Mouse (Mus musculus) myocyte (in vitro differentiated cells): ENCODE measurements at regions not wholly inside any gene's neighbourhood (a gene's known extent, or its start where the extent isn't known, plus 50 kb on each side); places are given as distances from the start of the nearest gene placed in this dataset.

Experiments used
- H3K27me3 ChIP-seq: one replicate; pipeline ENCODE4 v1.6.1; 2011; ENCODE audit not compliant: control insufficient read depth, insufficient read depth, insufficient read length
- H3K36me3 ChIP-seq: one replicate; pipeline ENCODE4 v1.6.1; 2011; ENCODE audit not compliant: control insufficient read depth, insufficient read depth
- H3K4me2 ChIP-seq: one replicate; pipeline ENCODE4 v1.6.1; 2011; ENCODE audit warnings: low read depth, control low read depth
- H3K4me3 ChIP-seq: one replicate; pipeline ENCODE4 v1.5.1; 2011; ENCODE audit warnings: mild to moderate bottlenecking, control low read depth, moderate library complexity
- H3K79me2 ChIP-seq: one replicate; pipeline ENCODE4 v1.6.1; 2011; ENCODE audit not compliant: control insufficient read depth, insufficient read depth
- H3ac ChIP-seq: one replicate; pipeline ENCODE4 v1.6.1; 2011; ENCODE audit not compliant: control insufficient read depth, insufficient read length
- CEBPB ChIP-seq: IDR thresholded peaks from 2 replicates; pipeline ENCODE4 v1.6.1; 2011; ENCODE audit warnings: mild to moderate bottlenecking, moderate library complexity; ENCODE audit not compliant: poor library complexity, insufficient read depth, severe bottlenecking
- E2F4 ChIP-seq: IDR thresholded peaks from one replicate; pipeline ENCODE4 v1.6.1; 2011; ENCODE audit warnings: mild to moderate bottlenecking, control low read depth, moderate library complexity; ENCODE audit not compliant: insufficient read depth
- MAX ChIP-seq: IDR thresholded peaks from one replicate; pipeline ENCODE4 v1.6.1; 2011; ENCODE audit warnings: low read depth, mild to moderate bottlenecking, control low read depth
- MYOD1 ChIP-seq, 3 experiments: IDR thresholded peaks; one replicate each; pipeline ENCODE4 v1.6.1; 2011; ENCODE audit warnings: control low read depth in 2 of 3, low read depth in 2 of 3, mild to moderate bottlenecking in 2 of 3, moderate library complexity in 1 of 3; ENCODE audit not compliant: insufficient read length in 2 of 3, control insufficient read depth in 1 of 3
- MYOG ChIP-seq, 3 experiments: IDR thresholded peaks; one replicate each; pipeline ENCODE4 v1.6.1; 2011; ENCODE audit warnings: control low read depth in 2 of 3, low read depth in 2 of 3, mild to moderate bottlenecking in 2 of 3; ENCODE audit not compliant: insufficient read length in 2 of 3, control insufficient read depth in 1 of 3, insufficient read depth in 1 of 3
- POLR2A ChIP-seq: IDR thresholded peaks from one replicate; pipeline ENCODE4 v1.6.1; 2011; ENCODE audit warnings: low read depth, mild to moderate bottlenecking, control low read depth, moderate library complexity; ENCODE audit not compliant: insufficient read length
- POLR2AphosphoS2 ChIP-seq: IDR thresholded peaks from one replicate; pipeline ENCODE4 v1.6.1; 2011; ENCODE audit warnings: low read depth, control low read depth; ENCODE audit not compliant: insufficient read length
- REST ChIP-seq: IDR thresholded peaks from one replicate; pipeline ENCODE4 v1.6.1; 2011; ENCODE audit warnings: mild to moderate bottlenecking, control low read depth, moderate library complexity; ENCODE audit not compliant: insufficient read depth, insufficient read length
- SRF ChIP-seq: IDR thresholded peaks from one replicate; pipeline ENCODE4 v1.6.1; 2011; ENCODE audit warnings: low read depth; ENCODE audit not compliant: control insufficient read depth, insufficient read length
- TCF12 ChIP-seq: IDR thresholded peaks from one replicate; pipeline ENCODE4 v1.6.1; 2011; ENCODE audit warnings: mild to moderate bottlenecking, control low read depth; ENCODE audit not compliant: poor library complexity, insufficient read depth, severe bottlenecking
- TCF3 ChIP-seq: IDR thresholded peaks from one replicate; pipeline ENCODE4 v1.6.1; 2011; ENCODE audit warnings: low read depth, control low read depth; ENCODE audit not compliant: insufficient read length
- USF1 ChIP-seq: IDR thresholded peaks from one replicate; pipeline ENCODE4 v1.6.1; 2011; ENCODE audit warnings: low read depth, mild to moderate bottlenecking, control low read depth, moderate library complexity

DNA sequence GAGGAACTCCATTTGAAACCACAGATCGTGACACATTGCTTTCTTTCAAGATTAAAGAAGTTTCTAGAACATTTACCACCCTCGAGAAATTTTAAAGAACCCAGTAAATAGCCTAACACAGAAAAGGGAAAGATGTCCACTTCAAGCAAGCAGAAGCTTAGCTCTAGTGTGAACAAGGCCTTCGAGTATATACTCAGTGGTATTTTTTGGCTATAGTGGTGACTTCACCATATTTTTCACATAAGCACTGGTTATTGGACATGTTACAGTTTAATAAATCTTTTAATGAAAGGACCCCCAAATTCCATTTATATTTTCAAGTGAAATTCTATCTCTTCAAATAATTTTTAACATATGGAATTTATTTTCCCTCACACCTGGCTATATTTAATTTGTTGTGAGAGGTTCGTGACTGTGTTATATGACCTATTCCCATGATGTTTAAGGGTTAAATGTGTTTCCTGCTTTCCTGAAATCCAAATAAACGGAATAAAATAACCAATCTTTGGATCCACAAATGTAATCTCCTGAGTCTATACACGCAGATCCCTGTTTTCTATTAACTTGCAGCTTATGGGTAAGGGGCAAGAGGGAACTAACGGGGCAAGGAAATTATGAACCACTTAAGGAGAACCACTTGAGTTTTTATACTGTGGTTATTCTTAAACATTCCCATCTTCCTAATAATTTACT lies 60.6 kb upstream of the Tas2r134 start:
- no peaks in the 10 kb centered on the region for H3K79me2 ChIP-seq
- no peaks in the 10 kb centered on the region for H3K36me3 ChIP-seq
- H3ac ChIP-seq = no peak overlapping the region
- no peaks in the 10 kb centered on the region for H3K27me3 ChIP-seq
- H3K4me3 ChIP-seq = no peak overlapping the region
- H3K4me2 ChIP-seq = no peak overlapping the region
- TF ChIP-seq TCF3 = no peak
- no peak for TF ChIP-seq MAX
- TF ChIP-seq E2F4 = no peak
- no peak for TF ChIP-seq SRF
- TF ChIP-seq CEBPB = no peak

DNA sequence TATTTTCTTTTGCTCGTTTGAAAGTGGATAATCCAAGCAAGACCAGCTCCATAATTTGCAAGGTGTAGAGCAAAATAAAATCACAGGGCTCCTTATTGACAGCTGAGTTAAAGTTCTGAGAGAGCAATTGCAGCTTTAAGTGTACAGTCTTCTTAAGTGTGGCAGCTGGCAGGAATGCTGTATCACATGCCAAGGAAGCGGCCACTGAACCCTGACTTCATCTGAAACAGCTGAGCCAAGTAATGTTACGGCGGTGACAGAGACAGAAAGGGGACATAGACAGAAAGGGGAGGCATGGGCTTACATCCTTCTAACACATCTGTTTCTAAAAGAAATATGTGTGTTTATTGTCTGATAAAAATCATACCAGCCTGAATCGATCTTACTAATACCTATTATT lies 63.4 kb upstream of the Tas2r134 start:
- Histone ChIP-seq H3K4me2 (no peak overlapping the region), H3ac (no peak overlapping the region), H3K79me2 (no peaks in the 10 kb centered on the region), H3K4me3 (no peak overlapping the region), H3K27me3 (no peaks in the 10 kb centered on the region), H3K36me3 (no peaks in the 10 kb centered on the region)
- no peak for TF ChIP-seq USF1
- no peak for TF ChIP-seq TCF3
- no peak for TF ChIP-seq REST
- TF ChIP-seq MAX = no peak
- TF ChIP-seq MYOG (IDR thresholded peaks at IDR 0.05; ENCODE audit: control insufficient read depth in 1 of 3, insufficient read depth in 1 of 3, insufficient read length in 2 of 3, low read depth in 2 of 3) = no peak

DNA sequence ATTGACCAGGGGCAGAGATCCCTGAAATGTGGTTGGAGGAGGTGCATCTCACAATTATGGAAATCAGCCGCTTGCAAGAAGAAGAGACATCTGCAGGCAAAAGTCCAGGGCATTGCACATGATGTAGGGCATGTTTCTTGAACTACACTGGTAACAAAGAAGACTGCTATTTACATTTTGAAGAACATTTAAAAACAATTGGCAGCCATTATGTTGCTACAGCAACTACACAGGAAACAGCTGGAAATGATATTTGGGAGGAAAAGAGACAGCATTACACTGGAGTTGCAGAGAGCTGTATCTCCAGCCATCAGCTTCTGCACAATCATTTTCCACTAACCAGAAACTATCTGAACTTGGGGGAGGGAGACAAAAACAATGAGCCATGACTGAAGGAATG lies 64.1 kb upstream of the Tas2r134 start:
- H3K36me3 ChIP-seq = no peaks in the 10 kb centered on the region
- no peak for TF ChIP-seq CEBPB
- no peak for TF ChIP-seq POLR2A
- TF ChIP-seq MYOG (IDR thresholded peaks at IDR 0.05; ENCODE audit: control insufficient read depth in 1 of 3, insufficient read depth in 1 of 3, insufficient read length in 2 of 3, low read depth in 2 of 3) = no peak
- H3ac ChIP-seq = no peak overlapping the region

GRCm38 (mm10) chr2:51550863-51551262 lies 76.4 kb upstream of the Tas2r134 start:
- Histone ChIP-seq H3ac (no peak overlapping the region), H3K27me3 (no peaks in the 10 kb centered on the region), H3K4me2 (no peak overlapping the region), H3K4me3 (no peak overlapping the region), H3K79me2 (no peaks in the 10 kb centered on the region), H3K36me3 (no peaks in the 10 kb centered on the region)
- TF ChIP-seq E2F4 = no peak
- TF ChIP-seq MYOD1 (IDR thresholded peaks at IDR 0.05; ENCODE audit: control insufficient read depth in 1 of 3, insufficient read length in 2 of 3, low read depth in 2 of 3) = no peak
- TF ChIP-seq POLR2AphosphoS2 = no peak
- TF ChIP-seq REST = no peak
- TF ChIP-seq MYOG (IDR thresholded peaks at IDR 0.05; ENCODE audit: control insufficient read depth in 1 of 3, insufficient read depth in 1 of 3, insufficient read length in 2 of 3, low read depth in 2 of 3) = no peak
- no peak for TF ChIP-seq MAX

More for the DNA sequence above, 64.1 kb upstream of the Tas2r134 start:
- Histone ChIP-seq H3K79me2 (no peaks in the 10 kb centered on the region), H3K4me3 (no peak overlapping the region), H3K27me3 (no peaks in the 10 kb centered on the region), H3K4me2 (no peak overlapping the region)

- Histone ChIP-seq H3K27me3 (no peaks in the 10 kb centered on the region), H3K4me3 (no peak overlapping the region), H3K4me2 (no peak overlapping the region), H3K79me2 (no peaks in the 10 kb centered on the region), H3K36me3 (no peaks in the 10 kb centered on the region), H3ac (no peak overlapping the region)
- TF ChIP-seq MAX = no peak
- TF ChIP-seq CEBPB = no peak
- TF ChIP-seq TCF12 = no peak
- no peak for TF ChIP-seq TCF3
- TF ChIP-seq POLR2A = no peak
- TF ChIP-seq E2F4 = no peak
- TF ChIP-seq USF1 = no peak
- no peak for TF ChIP-seq POLR2AphosphoS2
Observed at GRCm38 (mm10) chr2:51549125-51549524, 78.2 kb upstream of the Tas2r134 start.

GRCm38 (mm10) chr2:51546181-51546580 lies 81.1 kb upstream of the Tas2r134 start:
- H3K4me2 ChIP-seq = no peak overlapping the region
- H3K36me3 ChIP-seq = no peaks in the 10 kb centered on the region
- no peak overlapping the region for H3K4me3 ChIP-seq
- H3K79me2 ChIP-seq = no peaks in the 10 kb centered on the region
- no peak overlapping the region for H3ac ChIP-seq
- no peaks in the 10 kb centered on the region for H3K27me3 ChIP-seq
- TF ChIP-seq POLR2A = no peak
- no peak for TF ChIP-seq TCF3
- TF ChIP-seq USF1 = no peak
- TF ChIP-seq TCF12 = no peak
- TF ChIP-seq MYOG (IDR thresholded peaks at IDR 0.05; ENCODE audit: control insufficient read depth in 1 of 3, insufficient read depth in 1 of 3, insufficient read length in 2 of 3, low read depth in 2 of 3) = no peak
